ENCODE assay signal across 24 mouse cellular contexts in the genomic region with DNA sequence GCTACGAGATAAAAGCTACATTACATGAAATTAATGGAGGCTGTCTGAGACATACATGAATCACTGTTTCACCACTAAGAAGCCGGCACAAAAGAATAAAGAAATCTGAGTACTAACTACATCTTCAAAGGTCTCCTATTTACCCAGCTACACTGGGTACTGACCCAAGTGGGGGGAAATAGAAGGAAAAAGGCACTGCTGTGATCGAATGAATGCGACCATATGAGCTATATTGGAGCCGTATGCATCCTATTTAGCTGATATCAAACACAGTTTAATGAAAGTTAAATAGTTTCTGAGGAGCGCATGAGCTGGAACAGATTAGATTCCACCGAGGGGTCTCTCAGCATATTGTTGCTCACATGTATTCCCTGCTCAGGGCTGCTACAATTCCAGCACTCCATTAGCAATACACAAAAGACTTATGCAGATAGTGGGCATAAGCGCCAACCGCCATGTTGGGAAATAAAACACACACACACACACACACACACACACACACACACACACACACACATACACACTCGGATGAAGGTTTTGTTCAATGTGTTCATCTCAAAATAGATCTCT.
DNase-seq lines count a peak whose midpoint lies in the region; ATAC-seq lines count a peak whose summit lies in the region.
"Had no signal": no experiment of that assay in that cellular context is flagged by ENCODE, and none has a peak within 500 bp of the region (broad histone marks: within the 10 kb centered on the region; RNA-seq: fewer than 3 reads in every experiment).

No protein-coding gene starts in this region.

- H3K27ac ChIP-seq in forebrain, embryonic 12.5 days: no peak overlapping the region
- no peak overlapping the region for H3K27ac ChIP-seq in forebrain, embryonic 14.5 days (ENCODE audit: low read depth, low read length)
- peak overlapping the region; percentile 5; the same call in 1 of the 2 replicates for H3K27ac ChIP-seq in limb, embryonic 12.5 days
- H3K27ac ChIP-seq in limb, embryonic 10.5 days: no peak overlapping the region; the same call in 1 of the 2 replicates
- 0 out of 2 replicates have a peak overlapping the region, but pooled peaks have one; percentile 51 for H3K27ac ChIP-seq in hindbrain, embryonic 16.5 days (ENCODE audit: low read depth, low read length)
- H3K27ac ChIP-seq in neural tube, embryonic 14.5 days (ENCODE audit: low read depth, low read length): peak overlapping the region; percentile 57; the same call in 1 of the 2 replicates
- H3K27ac ChIP-seq: limb, embryonic 15.5 days; liver, embryonic 14.5 days had no signal

- H3K4me2 ChIP-seq in forebrain, embryonic 12.5 days: no peak overlapping the region
- H3K4me2 ChIP-seq in forebrain, embryonic 14.5 days (ENCODE audit: low read length): no peak overlapping the region
- no peak overlapping the region for H3K4me2 ChIP-seq in limb, embryonic 12.5 days
- no peak overlapping the region for H3K4me2 ChIP-seq in hindbrain, embryonic 16.5 days (ENCODE audit: low read length)
- H3K4me2 ChIP-seq in neural tube, embryonic 14.5 days (ENCODE audit: low read depth, low read length): no peak overlapping the region
- H3K4me2 ChIP-seq: heart, embryonic 12.5 days; limb, embryonic 15.5 days; lung, embryonic 14.5 days had no signal

- WGBS in forebrain, embryonic 12.5 days: 52% methylated on average over 10 of the region's 10 CpGs
- WGBS in forebrain, embryonic 14.5 days: 43% methylated on average over 10 of the region's 10 CpGs
- 67% methylated on average over 10 of the region's 10 CpGs for WGBS in limb, embryonic 12.5 days
- 79% methylated on average over 10 of the region's 10 CpGs for WGBS in limb, embryonic 10.5 days
- 41% methylated on average over 10 of the region's 10 CpGs for WGBS in hindbrain, embryonic 16.5 days
- WGBS in neural tube, embryonic 14.5 days: 50% methylated on average over 10 of the region's 10 CpGs

- H3K4me3 ChIP-seq in forebrain, embryonic 12.5 days (replicated peaks): no peak overlapping the region
- no peak overlapping the region for H3K4me3 ChIP-seq in forebrain, embryonic 14.5 days (ENCODE audit: low read depth, low read length)
- H3K4me3 ChIP-seq in limb, embryonic 12.5 days (replicated peaks): no peak overlapping the region
- no peak overlapping the region for H3K4me3 ChIP-seq in limb, embryonic 10.5 days
- H3K4me3 ChIP-seq in hindbrain, embryonic 16.5 days (ENCODE audit: low read length): no peak overlapping the region
- no peak overlapping the region for H3K4me3 ChIP-seq in neural tube, embryonic 14.5 days (ENCODE audit: low read depth, low read length)
- H3K4me3 ChIP-seq: heart, embryonic 12.5 days; limb, embryonic 15.5 days had no signal

- DNase-seq in forebrain, embryonic 14.5 days (ENCODE audit: low spot score): no peak
- DNase-seq in limb, embryonic 10.5 days (ENCODE audit: low spot score): no peak
- DNase-seq in kidney, adult 9 months: no peak
- DNase-seq: adrenal gland, postnatal 25 days; cerebellum, adult 9-10 months; gastrocnemius, postnatal 25 days; heart, adult 18-20 months; heart, postnatal 10 days; kidney, postnatal 4 days; layer of hippocampus, adult 9-11 months; lung, embryonic 14.5 days; retina, postnatal 1 day; right cerebral cortex, postnatal 25 days; spleen, adult 18-20 months; thymus, postnatal 14 days had no signal

- H3K27me3 ChIP-seq in forebrain, embryonic 12.5 days: no peaks in the 10 kb centered on the region
- H3K27me3 ChIP-seq in forebrain, embryonic 14.5 days (replicated peaks; ENCODE audit: control insufficient read depth, insufficient read depth, low read length): no peaks in the 10 kb centered on the region
- H3K27me3 ChIP-seq in limb, embryonic 12.5 days: no peaks in the 10 kb centered on the region
- no peaks in the 10 kb centered on the region for H3K27me3 ChIP-seq in limb, embryonic 10.5 days (ENCODE audit: low read depth, poor library complexity, severe bottlenecking)
- H3K27me3 ChIP-seq in hindbrain, embryonic 16.5 days (replicated peaks; ENCODE audit: control insufficient read depth, insufficient read depth, low read length): no peaks in the 10 kb centered on the region
- no peaks in the 10 kb centered on the region for H3K27me3 ChIP-seq in neural tube, embryonic 14.5 days (ENCODE audit: control insufficient read depth, insufficient read depth, low read length)
- H3K27me3 ChIP-seq: heart, embryonic 12.5 days; limb, embryonic 15.5 days had no signal

- no peaks in the 10 kb centered on the region for H3K9me3 ChIP-seq in forebrain, embryonic 12.5 days
- H3K9me3 ChIP-seq in forebrain, embryonic 14.5 days (replicated peaks; ENCODE audit: control insufficient read depth, low read length): no peaks in the 10 kb centered on the region
- H3K9me3 ChIP-seq in limb, embryonic 12.5 days: no peaks in the 10 kb centered on the region
- H3K9me3 ChIP-seq in limb, embryonic 10.5 days (replicated peaks): no peaks in the 10 kb centered on the region
- H3K9me3 ChIP-seq in hindbrain, embryonic 16.5 days (ENCODE audit: control insufficient read depth, low read length): no peaks in the 10 kb centered on the region
- H3K9me3 ChIP-seq in neural tube, embryonic 14.5 days (ENCODE audit: control insufficient read depth, low read length): no peaks in the 10 kb centered on the region
- H3K9me3 ChIP-seq: heart, embryonic 12.5 days; limb, embryonic 15.5 days had no signal

- H3K4me1 ChIP-seq in forebrain, embryonic 12.5 days: peaks cover 16% of the 10 kb centered on the region
- peaks cover 15% of the 10 kb centered on the region for H3K4me1 ChIP-seq in forebrain, embryonic 14.5 days (ENCODE audit: control insufficient read depth, insufficient read depth, low read length)
- H3K4me1 ChIP-seq in limb, embryonic 12.5 days (replicated peaks): peaks cover 40% of the 10 kb centered on the region
- H3K4me1 ChIP-seq in limb, embryonic 10.5 days: peaks cover 43% of the 10 kb centered on the region
- no peaks in the 10 kb centered on the region; the same call in none of the 2 replicates for H3K4me1 ChIP-seq in hindbrain, embryonic 16.5 days (ENCODE audit: control insufficient read depth, insufficient read depth, low read depth, low read length)
- H3K4me1 ChIP-seq in neural tube, embryonic 14.5 days (ENCODE audit: control insufficient read depth, insufficient read depth, low read length): peaks cover 12% of the 10 kb centered on the region

- no peaks in the 10 kb centered on the region for H3K36me3 ChIP-seq in forebrain, embryonic 12.5 days (replicated peaks)
- H3K36me3 ChIP-seq in forebrain, embryonic 14.5 days (ENCODE audit: control insufficient read depth, insufficient read depth, low read length): no peaks in the 10 kb centered on the region
- no peaks in the 10 kb centered on the region for H3K36me3 ChIP-seq in limb, embryonic 12.5 days
- no peaks in the 10 kb centered on the region for H3K36me3 ChIP-seq in limb, embryonic 10.5 days
- no peaks in the 10 kb centered on the region for H3K36me3 ChIP-seq in hindbrain, embryonic 16.5 days (ENCODE audit: control insufficient read depth, insufficient read depth, low read length)
- no peaks in the 10 kb centered on the region for H3K36me3 ChIP-seq in neural tube, embryonic 14.5 days (ENCODE audit: control insufficient read depth, insufficient read depth, low read length)
- H3K36me3 ChIP-seq: heart, embryonic 12.5 days; limb, embryonic 15.5 days had no signal

- no peak overlapping the region for H3K9ac ChIP-seq in forebrain, embryonic 12.5 days
- no peak overlapping the region for H3K9ac ChIP-seq in forebrain, embryonic 14.5 days (ENCODE audit: low read length)
- no peak overlapping the region for H3K9ac ChIP-seq in limb, embryonic 12.5 days (replicated peaks)
- no peak overlapping the region for H3K9ac ChIP-seq in hindbrain, embryonic 16.5 days (ENCODE audit: low read depth, low read length)
- no peak overlapping the region for H3K9ac ChIP-seq in neural tube, embryonic 14.5 days (replicated peaks; ENCODE audit: low read depth, low read length)
- H3K9ac ChIP-seq: heart, embryonic 12.5 days; limb, embryonic 15.5 days; liver, embryonic 14.5 days; lung, embryonic 14.5 days had no signal

- peak; percentile 61 for ATAC-seq in forebrain, embryonic 12.5 days (ENCODE audit: low FRiP score)
- ATAC-seq in forebrain, embryonic 14.5 days: no peak
- ATAC-seq in limb, embryonic 12.5 days (ENCODE audit: insufficient number of reproducible peaks, insufficient read depth, low FRiP score, low TSS enrichment, low read depth): no peak
- peak; percentile 68 for ATAC-seq in hindbrain, embryonic 16.5 days
- peak; percentile 75 for ATAC-seq in neural tube, embryonic 14.5 days (ENCODE audit: low read depth)
- ATAC-seq: CD4-positive, CD25-positive, alpha-beta regulatory T cell, adult 4 months; intestine, postnatal 0 days had no signal

Comparison
In these comparisons a context has a peak if more than half of its experiments do, and no peak if none do; other contexts are left out.
1. ATAC-seq: peak in forebrain, embryonic 12.5 days (single experiment), hindbrain, embryonic 16.5 days (single experiment) and neural tube, embryonic 14.5 days (single experiment); none in forebrain, embryonic 14.5 days (single experiment) and limb, embryonic 12.5 days (single experiment).
2. H3K27ac ChIP-seq: peak in limb, embryonic 12.5 days (single experiment), hindbrain, embryonic 16.5 days (single experiment) and neural tube, embryonic 14.5 days (single experiment); none in forebrain, embryonic 12.5 days (single experiment), forebrain, embryonic 14.5 days (single experiment) and limb, embryonic 10.5 days (single experiment).